Mouse (Mus musculus): Measurements from ENCODE around the gene 1500009L16Rik. TPM values are rescaled to one million over a fixed set of nuclear protein-coding genes. Genes with fewer than 3 reads are reported as not detected.

Gene 1500009L16Rik
- total RNA-seq (2021): 10 to 100 TPM; 25.7 to 29.1 TPM
- long read RNA-seq, experiment 1, partial matches to known transcripts: 0 of 3 reads
- long read RNA-seq, experiment 1, other reads (novel, unspliced or antisense): 2 of 3 reads
- long read RNA-seq, experiment 2, transcript 1500009L16Rik-201 (6 exons, 1,194 nt): major isoform, 14 of 19 reads
- long read RNA-seq, experiment 2, partial matches to known transcripts: 0 of 19 reads
- long read RNA-seq, experiment 2, other reads (novel, unspliced or antisense): 5 of 19 reads

DNA sequence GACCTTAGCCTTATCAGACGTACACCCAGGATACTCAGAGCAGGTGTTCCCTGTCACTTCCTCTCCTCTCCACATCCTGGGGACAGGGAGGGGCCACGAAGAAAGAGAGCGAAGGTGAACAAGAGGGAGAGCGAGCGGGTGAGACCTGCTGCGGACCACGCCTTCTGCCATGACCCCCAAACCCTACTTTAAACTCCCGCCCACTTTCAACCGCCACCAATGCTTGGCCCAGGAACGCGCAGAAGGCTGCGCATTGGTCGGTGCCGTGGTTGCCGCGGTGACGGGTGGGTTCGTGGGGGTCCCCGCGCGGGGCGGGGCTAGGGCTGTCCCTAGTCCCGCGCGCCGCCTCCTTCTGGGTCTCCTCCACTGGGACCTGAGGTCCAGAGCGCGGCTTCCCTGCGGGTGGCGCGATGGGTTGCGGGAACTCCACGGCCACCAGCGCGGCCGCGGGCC is at the start of gene 1500009L16Rik:
Gene 1500009L16Rik, plus strand, starts transcription at position 287 of the 453 bp plus-strand sequence.
- peak; percentile 30 to 32 for DNase-seq (ENCODE audit: low spot score in 2 of 2)

DNA sequence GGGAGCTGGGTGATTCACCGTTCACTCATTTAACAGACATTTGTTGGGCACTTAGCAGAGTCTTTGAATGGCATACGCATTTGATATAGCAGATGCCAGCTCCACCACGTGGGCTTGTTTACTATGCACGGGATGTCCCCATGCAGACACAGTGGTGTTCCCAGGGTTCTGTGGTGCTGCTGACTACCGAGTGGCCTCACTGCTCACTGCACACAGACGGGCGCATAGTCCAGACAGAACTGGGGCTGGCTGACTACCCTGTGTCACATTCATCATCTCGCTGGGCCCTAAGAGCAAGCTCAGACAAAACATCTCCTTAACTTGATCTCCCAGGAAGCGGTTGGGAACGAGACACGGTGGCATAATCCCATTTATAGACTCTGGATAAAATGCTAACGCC is 41.3 kb upstream of the 1500009L16Rik start:
- no peak for DNase-seq (ENCODE audit: low spot score in 2 of 2)

- peak; percentile 29 to 33 for DNase-seq (ENCODE audit: low spot score in 2 of 2)
Measured at GRCm38 (mm10) chr10:83688215-83688614, 34.5 kb upstream of the 1500009L16Rik start.

GRCm38 (mm10) chr10:83692175-83692895 is 30.3 kb upstream of the 1500009L16Rik start:
- no peak for DNase-seq (ENCODE audit: low spot score in 2 of 2)

- no peak for DNase-seq (ENCODE audit: low spot score in 2 of 2)
Measured at GRCm38 (mm10) chr10:83696226-83696625, 26.4 kb upstream of the 1500009L16Rik start.

GRCm38 (mm10) chr10:83706628-83707027 is 16.0 kb upstream of the 1500009L16Rik start:
- DNase-seq (ENCODE audit: low spot score in 2 of 2): no peak

GRCm38 (mm10) chr10:83709920-83710319 is 12.7 kb upstream of the 1500009L16Rik start:
- DNase-seq (ENCODE audit: low spot score in 2 of 2): no peak

DNA sequence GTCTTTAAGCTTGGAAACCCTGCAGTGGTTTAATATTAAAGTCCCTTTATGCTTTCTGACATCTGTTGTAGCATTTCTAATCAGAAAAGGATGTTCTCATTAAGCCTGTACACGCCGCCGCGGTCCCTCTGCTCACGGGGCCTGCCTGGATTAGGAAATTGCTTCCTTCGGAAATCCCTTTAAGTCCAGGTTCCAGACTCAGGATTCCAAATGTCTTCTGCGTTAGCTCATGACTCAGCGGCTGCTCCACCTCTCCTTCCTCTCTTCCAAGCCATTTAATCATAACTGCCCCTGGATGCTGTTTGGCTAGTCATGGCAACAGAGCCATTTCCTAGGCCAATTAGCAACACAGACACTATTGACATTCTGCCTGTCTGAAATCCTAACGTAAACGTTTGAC is 10.9 kb upstream of the 1500009L16Rik start:
- DNase-seq (ENCODE audit: low spot score in 2 of 2): no peak

DNA sequence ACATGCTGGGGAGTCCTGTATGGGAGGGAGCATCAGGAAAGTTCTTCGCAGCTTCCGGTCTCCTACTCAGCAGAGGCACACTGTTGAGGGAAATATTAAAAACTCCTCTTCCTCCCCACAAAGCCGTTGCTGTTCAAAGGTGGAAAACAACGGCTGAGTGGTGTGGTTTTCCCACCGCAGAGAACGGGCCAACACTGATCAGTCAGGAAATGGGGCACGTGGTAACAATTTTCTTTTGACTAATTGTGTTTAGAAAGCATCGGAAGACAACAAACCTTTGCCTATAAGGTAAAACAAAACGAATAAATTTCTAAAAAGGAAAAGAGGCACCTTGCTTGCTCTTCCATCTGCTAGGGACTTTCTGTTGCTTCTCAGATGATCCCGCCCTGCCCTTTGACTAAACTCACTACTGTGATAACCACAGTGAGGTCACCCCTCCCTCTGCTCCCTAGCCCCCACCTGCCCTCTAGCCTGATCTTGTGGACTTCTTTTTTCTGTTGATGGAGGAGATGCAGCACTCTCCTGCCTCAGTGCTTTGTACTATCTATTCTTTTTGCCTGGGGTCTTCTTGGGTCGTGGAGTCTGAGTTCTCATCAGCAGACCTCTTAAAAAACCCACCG is 3.7 kb upstream of the 1500009L16Rik start:
- DNase-seq (ENCODE audit: low spot score in 2 of 2): no peak

- DNase-seq (ENCODE audit: low spot score in 2 of 2): peak in 1 of 2 experiments; percentile 10
Measured at GRCm38 (mm10) chr10:83723055-83723454, 390 bp downstream of the 1500009L16Rik start.

- DNase-seq (ENCODE audit: low spot score in 2 of 2): no peak
Measured at GRCm38 (mm10) chr10:83724351-83725059, 1.8 kb downstream of the 1500009L16Rik start.

DNA sequence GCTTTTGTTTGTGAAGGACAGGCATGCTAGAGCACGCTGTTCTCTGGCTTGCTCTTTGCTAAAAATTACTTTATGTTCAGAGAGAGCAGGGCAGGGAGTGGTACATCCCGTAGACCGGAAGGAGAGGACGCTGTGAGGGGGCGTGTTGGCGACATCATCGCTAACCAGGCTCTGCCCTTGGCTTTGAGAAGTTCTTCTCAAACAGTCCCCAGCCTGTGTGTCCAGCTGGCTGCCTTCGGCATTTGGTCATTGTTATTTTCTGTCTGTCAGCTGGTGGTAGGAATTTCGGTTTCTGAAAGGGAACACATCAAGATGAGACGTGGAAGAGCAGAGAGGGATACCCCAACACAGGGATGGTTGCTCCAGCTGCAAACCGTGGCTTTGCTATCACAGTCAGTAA is 3.5 kb downstream of the 1500009L16Rik start:
- no peak for DNase-seq (ENCODE audit: low spot score in 2 of 2)

DNA sequence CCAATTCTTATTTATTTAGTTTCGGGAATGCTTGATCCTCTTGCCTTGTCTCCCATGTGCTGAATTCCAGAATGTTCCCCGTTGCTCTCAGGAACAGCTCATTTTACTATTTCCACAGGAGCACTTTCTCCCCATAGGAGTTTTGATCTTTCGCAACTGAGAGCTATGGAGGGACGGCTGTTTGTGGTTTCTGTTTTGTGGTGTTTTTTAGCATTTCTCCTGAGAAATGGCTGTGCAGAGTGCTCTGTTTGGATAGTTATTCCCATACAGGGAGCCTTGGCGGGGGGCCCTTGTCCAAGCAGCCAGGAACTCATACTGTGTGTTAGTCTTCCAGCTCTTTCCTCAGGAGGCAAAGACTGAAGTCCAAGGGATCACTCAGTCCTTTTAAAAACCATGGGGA is 5.2 kb downstream of the 1500009L16Rik start:
- DNase-seq (ENCODE audit: low spot score in 2 of 2): no peak

GRCm38 (mm10) chr10:83728529-83728928 is 5.9 kb downstream of the 1500009L16Rik start:
- no peak for DNase-seq (ENCODE audit: low spot score in 2 of 2)

DNA sequence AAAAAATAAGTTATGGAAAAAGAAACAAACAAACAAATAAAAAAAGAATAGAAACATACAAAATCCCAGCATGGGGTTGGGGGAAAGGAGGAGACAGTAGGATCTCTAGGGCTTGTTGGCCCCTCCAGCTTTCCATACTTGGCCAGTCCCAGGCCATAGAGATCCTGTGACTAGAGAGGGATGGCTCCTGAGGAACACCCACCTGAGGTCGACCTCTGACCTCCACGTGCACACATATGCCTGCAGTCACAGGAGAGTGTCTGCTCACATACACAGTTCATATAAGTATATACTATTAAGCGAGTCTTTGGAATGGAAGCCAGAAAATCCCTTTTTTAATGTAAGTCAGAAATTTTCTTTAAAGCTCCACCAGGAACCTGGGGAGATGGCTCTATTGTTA is 6.4 kb downstream of the 1500009L16Rik start:
- no peak for DNase-seq (ENCODE audit: low spot score in 2 of 2)

GRCm38 (mm10) chr10:83729492-83729891 is 6.8 kb downstream of the 1500009L16Rik start:
- peak; percentile 90 to 93 for DNase-seq (ENCODE audit: low spot score in 2 of 2)

- no peak for DNase-seq (ENCODE audit: low spot score in 2 of 2)
Measured at GRCm38 (mm10) chr10:83733725-83734124, 11.1 kb downstream of the 1500009L16Rik start.

GRCm38 (mm10) chr10:83738996-83739655 is 16.5 kb downstream of the 1500009L16Rik start:
- no peak for DNase-seq (ENCODE audit: low spot score in 2 of 2)

DNA sequence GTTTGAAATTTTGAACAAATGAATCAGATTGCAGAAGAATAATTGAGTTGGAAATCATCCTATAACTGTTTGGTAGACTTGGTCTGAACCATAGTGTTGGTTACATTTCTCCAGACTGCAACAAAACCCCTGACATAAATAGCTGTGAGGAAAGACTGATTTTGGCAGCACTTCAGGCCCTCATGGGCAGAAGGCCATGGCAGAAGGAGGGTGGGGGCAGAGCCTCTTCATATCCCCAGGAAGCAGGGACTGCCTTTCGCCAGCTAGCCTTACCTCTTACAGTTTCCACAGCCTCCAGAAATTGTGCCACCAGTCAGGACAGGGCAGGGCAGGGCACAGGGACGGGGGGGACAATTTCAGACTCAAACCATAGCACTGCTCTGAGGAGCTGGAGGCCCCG is 22.0 kb downstream of the 1500009L16Rik start:
- no peak for DNase-seq (ENCODE audit: low spot score in 2 of 2)

GRCm38 (mm10) chr10:83753056-83753455 is 30.4 kb downstream of the 1500009L16Rik start:
- DNase-seq (ENCODE audit: low spot score in 2 of 2): no peak
